Mouse (Mus musculus): ENCODE results near the gene Tuba1c. TPM values are rescaled to one million over a fixed set of nuclear protein-coding genes. Genes with fewer than 3 reads are reported as not detected.
A peak's percentile ranks its signal among the peaks of the same experiment; 100 is the strongest.

The Tuba1c gene
- total and polyA plus RNA-seq, 2 experiments from 2014 or later, result 16.4 to 24.9 TPM

DNA sequence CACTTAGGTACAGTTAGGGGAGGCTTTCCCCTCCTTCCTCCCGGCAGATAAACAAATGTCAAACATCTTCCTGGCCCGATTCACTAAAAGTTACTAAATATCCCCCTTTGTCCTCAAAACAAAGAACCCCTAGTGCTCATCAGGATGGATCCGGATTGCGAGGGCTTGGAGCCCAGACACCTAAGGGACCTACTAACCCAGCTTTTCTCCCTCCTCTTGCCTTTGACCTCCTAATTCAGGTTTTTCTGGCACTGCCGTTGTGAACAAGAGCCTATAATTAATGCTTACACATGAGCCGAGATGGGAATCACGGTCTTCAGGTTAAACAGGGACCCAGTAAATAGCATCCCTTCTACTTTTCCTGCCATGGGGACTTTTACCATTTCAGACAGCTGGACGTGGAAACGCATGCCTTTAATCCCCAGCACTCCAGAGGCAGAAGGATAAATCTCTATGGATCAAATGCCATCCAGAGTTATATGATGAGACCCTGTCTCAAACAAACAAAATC is 38.1 kb upstream of the Tuba1c start:
- no peaks in the 10 kb centered on the region for H3K27me3 ChIP-seq (ENCODE audit: insufficient read depth, low read length)
- no peak for TF ChIP-seq CTCF (IDR thresholded peaks at IDR 0.05; ENCODE audit: low read depth)
- H3K9ac ChIP-seq, result peak overlapping the region; percentile 75
- peak overlapping the region; percentile 98 for H3K27ac ChIP-seq (ENCODE audit: low read depth, low read length)
- DNase-seq (no peak), ATAC-seq (no peak)
- H3K36me3 ChIP-seq (ENCODE audit: insufficient read depth), result no peaks in the 10 kb centered on the region
- H3K4me1 ChIP-seq (ENCODE audit: insufficient read depth), result peaks cover 46% of the 10 kb centered on the region
- WGBS, result 5% methylated on average over 9 of the region's 9 CpGs
- no peaks in the 10 kb centered on the region for H3K9me3 ChIP-seq (ENCODE audit: low read length)
- peak overlapping the region; percentile 16 for H3K4me3 ChIP-seq (ENCODE audit: low read depth, low read length)
- H3K4me2 ChIP-seq (ENCODE audit: low read depth), result peak overlapping the region; percentile 87

- no peak for TF ChIP-seq CTCF (IDR thresholded peaks at IDR 0.05; ENCODE audit: low read depth)
- peaks cover 45% of the 10 kb centered on the region for H3K4me1 ChIP-seq (ENCODE audit: insufficient read depth)
- 14% methylated on average over 17 of the region's 17 CpGs for WGBS
- H3K4me3 ChIP-seq (ENCODE audit: low read depth, low read length), result peak overlapping the region; percentile 39
- no peaks in the 10 kb centered on the region for H3K36me3 ChIP-seq (ENCODE audit: insufficient read depth)
- H3K27me3 ChIP-seq (ENCODE audit: insufficient read depth, low read length), result no peaks in the 10 kb centered on the region
- peak; percentile 94 for ATAC-seq
- H3K4me2 ChIP-seq (ENCODE audit: low read depth), result peak overlapping the region; percentile 87
- peak overlapping the region; percentile 75 for H3K9ac ChIP-seq
- DNase-seq, result peak; percentile 94
- peak overlapping the region; percentile 98 for H3K27ac ChIP-seq (ENCODE audit: low read depth, low read length)
- H3K9me3 ChIP-seq (ENCODE audit: low read length), result no peaks in the 10 kb centered on the region
Measured at GRCm38 (mm10) chr15:98992086-98992912, 37.4 kb upstream of the Tuba1c start.

- no peaks in the 10 kb centered on the region for H3K9me3 ChIP-seq (ENCODE audit: low read length)
- DNase-seq (peak; percentile 95), ATAC-seq (peak; percentile 84)
- peak overlapping the region; percentile 87 for H3K4me2 ChIP-seq (ENCODE audit: low read depth)
- H3K27ac ChIP-seq (ENCODE audit: low read depth, low read length), result peak overlapping the region; percentile 98
- H3K9ac ChIP-seq, result peak overlapping the region; percentile 75
- H3K27me3 ChIP-seq (ENCODE audit: insufficient read depth, low read length), result no peaks in the 10 kb centered on the region
- H3K4me3 ChIP-seq (ENCODE audit: low read depth, low read length), result peak overlapping the region; percentile 39
- TF ChIP-seq CTCF (IDR thresholded peaks at IDR 0.05; ENCODE audit: low read depth), result peak; percentile 98
- 1% methylated on average over 35 of the region's 35 CpGs for WGBS
- peaks cover 35% of the 10 kb centered on the region for H3K4me1 ChIP-seq (ENCODE audit: insufficient read depth)
- no peaks in the 10 kb centered on the region for H3K36me3 ChIP-seq (ENCODE audit: insufficient read depth)
Measured at GRCm38 (mm10) chr15:98993093-98993793, 36.4 kb upstream of the Tuba1c start.

DNA sequence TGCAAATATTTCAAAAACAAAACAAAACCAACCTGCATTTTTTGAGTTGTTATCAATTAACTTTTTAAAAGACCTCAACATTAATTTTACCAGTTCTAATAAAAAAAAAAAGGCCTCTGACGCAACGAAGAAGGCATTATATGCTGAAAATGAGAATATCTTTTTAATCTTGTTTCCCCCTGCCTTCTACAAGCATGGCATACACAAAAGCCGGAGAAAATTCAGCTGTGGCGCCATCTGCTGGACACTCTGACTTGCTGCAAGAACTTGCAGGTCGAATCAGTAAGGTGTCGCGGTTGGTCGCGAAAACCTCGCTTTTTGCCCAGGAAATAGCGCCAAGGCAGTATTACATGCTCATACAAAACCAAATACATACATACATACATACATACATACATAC is 35.8 kb upstream of the Tuba1c start:
- WGBS, result 1% methylated on average over 11 of the region's 11 CpGs
- Histone ChIP-seq H3K4me1 (ENCODE audit: insufficient read depth) (peaks cover 29% of the 10 kb centered on the region), H3K27ac (ENCODE audit: low read depth, low read length) (peak overlapping the region; percentile 98), H3K9me3 (ENCODE audit: low read length) (no peaks in the 10 kb centered on the region), H3K27me3 (ENCODE audit: insufficient read depth, low read length) (no peaks in the 10 kb centered on the region), H3K4me2 (ENCODE audit: low read depth) (peak overlapping the region; percentile 87), H3K4me3 (ENCODE audit: low read depth, low read length) (peak overlapping the region; percentile 39; the same call in 1 of the 2 replicates), H3K9ac (peak overlapping the region; percentile 75), H3K36me3 (ENCODE audit: insufficient read depth) (no peaks in the 10 kb centered on the region)
- DNase-seq, result peak; percentile 96
- peak; percentile 14; the same call in 1 of the 2 replicates for ATAC-seq
- TF ChIP-seq CTCF (IDR thresholded peaks at IDR 0.05; ENCODE audit: low read depth), result peak; percentile 98

DNA sequence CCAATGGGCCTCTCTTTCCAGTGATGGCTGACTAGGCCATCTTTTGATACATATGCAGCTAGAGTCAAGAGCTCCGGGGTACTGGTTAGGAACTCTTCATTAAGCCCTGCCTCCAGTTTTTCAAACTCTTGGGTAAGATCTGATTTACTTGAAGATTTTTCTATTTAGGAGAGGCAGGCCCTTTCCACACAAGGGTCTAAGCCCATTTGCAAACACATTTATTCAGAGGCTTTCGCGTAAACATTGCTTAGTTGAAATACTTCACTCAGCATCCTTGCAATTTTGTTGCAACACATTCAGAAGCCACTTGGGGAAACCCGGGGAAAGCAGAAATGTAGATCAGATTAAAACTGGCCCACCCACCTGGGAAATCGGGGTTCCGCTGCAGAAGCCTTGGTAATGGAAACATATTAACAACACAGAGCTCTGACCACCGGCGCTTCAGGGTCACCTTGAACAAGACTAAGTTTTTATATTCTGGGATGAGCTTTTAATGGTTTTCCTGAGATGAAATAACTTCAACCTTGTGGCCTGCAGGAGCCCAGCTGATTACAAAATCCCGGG is 34.7 kb upstream of the Tuba1c start:
- WGBS, result 81% methylated on average over 9 of the region's 9 CpGs
- no peak for TF ChIP-seq CTCF (IDR thresholded peaks at IDR 0.05; ENCODE audit: low read depth)
- peaks cover 24% of the 10 kb centered on the region for H3K4me1 ChIP-seq (ENCODE audit: insufficient read depth)
- H3K9me3 ChIP-seq (ENCODE audit: low read length), result no peaks in the 10 kb centered on the region
- DNase-seq (no peak), ATAC-seq (no peak)
- no peak overlapping the region for H3K4me3 ChIP-seq (ENCODE audit: low read depth, low read length)
- H3K9ac ChIP-seq, result no peak overlapping the region
- H3K4me2 ChIP-seq (ENCODE audit: low read depth), result no peak overlapping the region
- H3K36me3 ChIP-seq (ENCODE audit: insufficient read depth), result no peaks in the 10 kb centered on the region
- no peak overlapping the region for H3K27ac ChIP-seq (ENCODE audit: low read depth, low read length)
- no peaks in the 10 kb centered on the region for H3K27me3 ChIP-seq (ENCODE audit: insufficient read depth, low read length)

DNA sequence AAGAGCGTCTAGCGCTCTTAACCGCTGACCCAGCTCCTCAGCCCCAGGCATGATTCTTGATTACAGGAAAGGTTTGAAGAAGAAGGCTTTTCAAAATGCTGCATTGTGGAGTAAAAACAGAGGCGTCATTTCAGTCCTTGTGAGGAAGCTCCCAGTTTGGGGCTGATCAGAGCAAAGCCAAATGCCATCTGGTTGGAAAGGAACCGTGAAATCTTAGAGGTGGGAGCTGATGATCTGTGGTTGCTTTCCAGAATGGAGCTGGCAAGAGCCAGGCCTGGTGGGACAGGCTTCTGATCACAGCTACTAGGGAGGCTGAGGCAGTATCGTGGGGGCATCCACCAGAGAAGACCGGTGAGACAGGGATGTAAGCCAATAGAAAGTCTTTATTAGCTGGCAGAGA is 32.9 kb upstream of the Tuba1c start:
- H3K27ac ChIP-seq (ENCODE audit: low read depth, low read length), result peak overlapping the region; percentile 54
- WGBS, result 71% methylated on average over 7 of the region's 7 CpGs

More for the DNA sequence above, 32.9 kb upstream of the Tuba1c start:
- TF ChIP-seq CTCF (IDR thresholded peaks at IDR 0.05; ENCODE audit: low read depth), result no peak
- peaks cover 7% of the 10 kb centered on the region; the same call in 1 of the 2 replicates for H3K4me1 ChIP-seq (ENCODE audit: insufficient read depth)
- H3K36me3 ChIP-seq (ENCODE audit: insufficient read depth), result no peaks in the 10 kb centered on the region
- H3K9ac ChIP-seq, result no peak overlapping the region
- H3K27me3 ChIP-seq (ENCODE audit: insufficient read depth, low read length), result no peaks in the 10 kb centered on the region
- DNase-seq (no peak), ATAC-seq (no peak)
- H3K9me3 ChIP-seq (ENCODE audit: low read length), result no peaks in the 10 kb centered on the region
- no peak overlapping the region for H3K4me3 ChIP-seq (ENCODE audit: low read depth, low read length)
- H3K4me2 ChIP-seq (ENCODE audit: low read depth), result no peak overlapping the region

Data from forebrain, postnatal 0 days (tissue).